Mouse (Mus musculus) midbrain, embryonic 13.5 days (tissue): ENCODE data around the gene Cpsf4l. TPM values are rescaled to one million over a fixed set of nuclear protein-coding genes. Genes with fewer than 3 reads are reported as not detected.

Experiments
- polyA plus RNA-seq: library from polyadenylated mRNA; unstranded; fragments of >200 nt; fragmentation: Nextera tagmentation; extraction: Ambion mirVana; gene quantifications from 2 replicates; pipeline ENCODE4 v1.2.1, GENCODE M21; 2015

The Cpsf4l gene
- polyA plus RNA-seq, 1 experiment from 2014 or later = 0.54 TPM

Other genes with a start within 250 kb of the Cpsf4l start
- gene Sstr2, start 90.7 kb downstream of the Cpsf4l start, polyA plus RNA-seq = 15.7 and 19.4 TPM in 2 replicates
- 31.7 and 33.2 TPM in 2 replicates for gene Cog1, start 60.8 kb downstream of the Cpsf4l start, polyA plus RNA-seq
- gene Slc39a11, start 59.9 kb downstream of the Cpsf4l start, polyA plus RNA-seq = 29.8 and 31.2 TPM in 2 replicates
- gene Fam104a, start 25.9 kb downstream of the Cpsf4l start, polyA plus RNA-seq = 44.7 and 47.9 TPM in 2 replicates
- gene D11Wsu47e, start 25.6 kb downstream of the Cpsf4l start, polyA plus RNA-seq = 21.4 and 26.7 TPM in 2 replicates
- gene Cdc42ep4, start 41.9 kb upstream of the Cpsf4l start, polyA plus RNA-seq = 80.0 and 82.7 TPM in 2 replicates